Mouse (Mus musculus) midbrain, embryonic 14.5 days (tissue): Measurements from ENCODE around the gene Plxnd1. TPM values are rescaled to one million over a fixed set of nuclear protein-coding genes. Genes with fewer than 3 reads are reported as not detected.

ENCODE experiments used
- ATAC-seq: fragments of 200-750 bp; cut with Nextera tagmentation; 2 replicates; pipeline ENCODE4 v1.8.0; 2017; ENCODE audit warnings: moderate number of reproducible peaks, moderate library complexity; ENCODE audit not compliant: low FRiP score, low TSS enrichment
- DNase-seq: peaks from one replicate; pipeline ENCODE4 v3.0.0-alpha.2; 2015
- H3K27ac ChIP-seq: fragments of 300-500 bp; sonication (generic); replicated peaks from 2 replicates; pipeline ENCODE4 v1.5.1; 2014; ENCODE audit warnings: mild to moderate bottlenecking, low read depth, low read length, moderate library complexity
- H3K27me3 ChIP-seq: fragments of 300-500 bp; sonication (generic); 2 replicates; pipeline ENCODE4 v1.6.1; 2014; ENCODE audit warnings: low read length, control low read depth, mixed read lengths; ENCODE audit not compliant: control insufficient read depth, insufficient read depth
- H3K36me3 ChIP-seq: fragments of 300-500 bp; sonication (generic); 2 replicates; pipeline ENCODE4 v1.6.1; 2014; ENCODE audit warnings: low read length, control low read depth; ENCODE audit not compliant: control insufficient read depth, insufficient read depth
- H3K4me1 ChIP-seq: fragments of 300-500 bp; sonication (generic); 2 replicates; pipeline ENCODE4 v1.6.1; 2014; ENCODE audit warnings: mild to moderate bottlenecking, antibody characterized with exemption, low read length, control low read depth; ENCODE audit not compliant: control insufficient read depth, insufficient read depth
- H3K4me2 ChIP-seq: fragments of 300-500 bp; sonication (generic); 2 replicates; pipeline ENCODE4 v1.6.1; 2014; ENCODE audit warnings: mild to moderate bottlenecking, low read length, moderate library complexity
- H3K4me3 ChIP-seq: fragments of 300-500 bp; sonication (generic); replicated peaks from 2 replicates; pipeline ENCODE4 v1.5.1; 2014; ENCODE audit warnings: low read depth, low read length
- H3K9ac ChIP-seq: fragments of 300-500 bp; sonication (generic); replicated peaks from 2 replicates; pipeline ENCODE4 v1.6.1; 2014; ENCODE audit warnings: mild to moderate bottlenecking, low read length, moderate library complexity
- H3K9me3 ChIP-seq: fragments of 300-500 bp; sonication (generic); 2 replicates; pipeline ENCODE4 v1.6.1; 2016; ENCODE audit warnings: low read length, control low read depth, mixed read lengths; ENCODE audit not compliant: control insufficient read depth
- whole genome bisulfite sequencing: fragments of 180-500 bp; shearing (Covaris S2); extraction: QIAGEN DNeasy Blood & Tissue Kit; methylation state at CpG from one replicate; pipeline ENCODE4 v1.1.7; 2014; 5-methylcytosine and 5-hydroxymethylcytosine counted together
- polyA plus RNA-seq: library from polyadenylated mRNA; unstranded; fragments of >200 nt; fragmentation: Nextera tagmentation; extraction: Ambion mirVana; gene quantifications from 2 replicates; pipeline ENCODE4 v1.2.1, GENCODE M21; 2014

The Plxnd1 gene
- polyA plus RNA-seq, 1 experiment from 2014 or later, result 9.0 TPM

DNA sequence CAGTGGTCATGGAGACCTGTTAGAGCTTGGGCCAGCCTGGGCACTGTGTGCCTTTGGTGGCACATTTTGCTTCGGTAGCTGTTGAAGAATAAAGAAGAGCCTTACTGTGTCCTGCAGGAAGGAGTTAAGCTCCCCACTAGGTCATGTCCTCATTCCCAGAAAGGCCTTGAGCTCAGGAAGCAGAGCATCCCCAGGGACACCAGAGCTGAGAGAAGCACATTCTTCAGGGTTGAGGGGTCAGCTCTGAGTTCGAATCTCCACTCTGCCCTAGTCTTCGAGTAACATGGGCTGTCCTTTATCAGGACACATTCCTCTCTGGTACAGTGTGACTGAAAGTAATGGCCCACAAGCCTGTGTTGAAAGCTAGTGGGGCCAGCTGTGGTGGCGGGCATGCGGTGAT lies 74.9 kb downstream of the Plxnd1 start:
- H3K27ac ChIP-seq, result no peak overlapping the region
- no peaks in the 10 kb centered on the region for H3K9me3 ChIP-seq
- no peak overlapping the region for H3K4me2 ChIP-seq
- H3K4me3 ChIP-seq, result no peak overlapping the region
- DNase-seq (no peak), ATAC-seq (no peak)
- no peak overlapping the region for H3K9ac ChIP-seq
- H3K4me1 ChIP-seq, result no peaks in the 10 kb centered on the region
- H3K36me3 ChIP-seq, result peaks cover 9% of the 10 kb centered on the region; the same call in 1 of the 2 replicates
- WGBS, result 94% methylated on average over 5 of the region's 5 CpGs
- no peaks in the 10 kb centered on the region for H3K27me3 ChIP-seq

GRCm38 (mm10) chr6:115918615-115919014 lies 76.2 kb downstream of the Plxnd1 start:
- no peak for DNase-seq
- no peaks in the 10 kb centered on the region for H3K4me1 ChIP-seq
- no peak overlapping the region for H3K9ac ChIP-seq
- no peak overlapping the region for H3K4me2 ChIP-seq
- WGBS, result 93% methylated on average over 1 of the region's 1 CpGs
- no peak for ATAC-seq
- H3K36me3 ChIP-seq, result peaks cover 12% of the 10 kb centered on the region; the same call in 1 of the 2 replicates
- no peak overlapping the region for H3K4me3 ChIP-seq
- H3K9me3 ChIP-seq, result no peaks in the 10 kb centered on the region
- no peak overlapping the region for H3K27ac ChIP-seq
- H3K27me3 ChIP-seq, result no peaks in the 10 kb centered on the region

GRCm38 (mm10) chr6:115916611-115917010 lies 78.2 kb downstream of the Plxnd1 start:
- DNase-seq, result no peak
- 89% methylated on average over 5 of the region's 5 CpGs for WGBS
- Histone ChIP-seq H3K36me3 (peaks cover 11% of the 10 kb centered on the region; the same call in 1 of the 2 replicates), H3K9ac (no peak overlapping the region), H3K4me1 (no peaks in the 10 kb centered on the region), H3K27ac (no peak overlapping the region), H3K27me3 (no peaks in the 10 kb centered on the region), H3K4me2 (no peak overlapping the region), H3K4me3 (no peak overlapping the region), H3K9me3 (no peaks in the 10 kb centered on the region)
- ATAC-seq, result no peak

DNA sequence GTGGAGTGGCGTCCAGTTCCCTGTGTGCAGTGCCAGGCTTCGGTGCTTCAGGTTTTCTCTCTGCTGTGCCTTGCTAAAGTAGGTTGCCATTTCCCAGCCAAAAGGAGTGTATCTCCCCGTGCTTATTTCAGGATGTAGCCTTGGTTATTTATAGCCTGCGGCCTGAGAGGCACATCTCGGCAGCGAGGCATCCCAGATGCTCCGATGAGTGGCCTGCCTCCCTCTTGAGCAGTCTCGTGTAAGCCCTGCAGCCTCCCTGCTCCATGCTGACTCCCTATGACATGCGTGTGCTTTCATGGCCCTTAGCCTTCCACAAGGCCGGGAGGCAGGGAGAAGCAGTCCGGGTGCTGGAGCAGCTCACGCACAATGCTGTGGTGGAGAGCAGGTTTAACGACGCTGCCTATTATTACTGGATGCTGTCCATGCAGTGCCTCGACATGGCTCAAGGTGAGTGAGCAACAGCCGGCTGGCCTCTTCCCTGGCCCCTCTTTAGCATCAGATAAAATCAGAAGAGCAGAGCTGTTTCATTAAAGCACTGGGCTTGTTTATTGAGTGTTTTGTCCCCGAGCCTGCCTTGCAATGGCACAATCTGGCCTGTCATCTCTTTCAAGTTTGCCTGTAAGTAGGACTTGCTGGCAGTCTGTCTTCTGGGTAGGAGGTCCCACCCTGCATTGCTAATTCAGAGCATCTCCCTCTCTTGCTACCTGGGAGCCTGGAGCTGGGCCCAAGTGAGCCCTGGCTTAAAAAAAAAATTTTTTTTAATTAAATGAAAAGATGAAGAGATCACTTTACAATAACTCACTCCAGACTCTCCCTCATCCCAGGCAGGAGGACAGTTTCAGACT lies 79.0 kb downstream of the Plxnd1 start:
- Histone ChIP-seq H3K4me2 (no peak overlapping the region), H3K4me1 (no peaks in the 10 kb centered on the region), H3K9me3 (no peaks in the 10 kb centered on the region), H3K4me3 (no peak overlapping the region), H3K27me3 (no peaks in the 10 kb centered on the region), H3K36me3 (peaks cover 11% of the 10 kb centered on the region; the same call in 1 of the 2 replicates), H3K9ac (no peak overlapping the region), H3K27ac (no peak overlapping the region)
- ATAC-seq (no peak), DNase-seq (no peak)
- 81% methylated on average over 17 of the region's 17 CpGs for WGBS

DNA sequence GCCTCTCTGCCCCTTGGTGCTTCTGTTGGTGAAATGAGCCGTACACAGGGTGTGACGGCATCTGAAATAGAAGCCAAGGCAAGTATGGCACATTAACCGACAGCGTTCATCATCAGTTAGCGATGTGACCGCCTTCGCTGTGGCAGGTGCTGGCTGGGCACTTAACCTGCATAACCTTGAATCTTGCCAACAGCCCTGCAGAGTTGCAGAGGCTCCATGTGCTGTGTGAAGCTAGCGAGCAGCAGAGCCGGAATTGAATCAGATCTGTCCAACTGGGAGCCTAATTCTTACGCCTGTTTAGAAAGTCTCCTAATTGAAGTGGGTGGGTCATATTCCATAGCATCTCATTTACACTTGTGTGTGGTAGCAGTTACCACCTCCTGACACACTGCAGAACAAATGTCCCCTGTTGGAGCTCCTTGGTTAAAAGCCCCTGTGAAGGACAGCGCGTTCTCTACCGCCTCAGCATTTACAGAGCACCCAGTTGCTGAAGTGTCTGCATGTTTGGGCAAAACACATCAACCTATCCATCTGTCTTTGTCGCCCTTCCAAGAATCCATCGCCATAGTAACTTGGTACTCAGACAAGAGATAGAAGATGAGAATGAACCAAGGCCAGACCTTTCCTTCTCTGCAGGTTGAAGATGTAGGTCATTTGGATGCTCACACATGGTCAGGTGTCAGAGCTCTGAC lies 80.1 kb downstream of the Plxnd1 start:
- Histone ChIP-seq H3K27ac (no peak overlapping the region), H3K27me3 (no peaks in the 10 kb centered on the region), H3K4me3 (no peak overlapping the region), H3K4me2 (no peak overlapping the region), H3K4me1 (no peaks in the 10 kb centered on the region), H3K9me3 (no peaks in the 10 kb centered on the region), H3K36me3 (peaks cover 11% of the 10 kb centered on the region; the same call in 1 of the 2 replicates), H3K9ac (no peak overlapping the region)
- DNase-seq (no peak), ATAC-seq (no peak)
- WGBS, result 91% methylated on average over 15 of the region's 15 CpGs

DNA sequence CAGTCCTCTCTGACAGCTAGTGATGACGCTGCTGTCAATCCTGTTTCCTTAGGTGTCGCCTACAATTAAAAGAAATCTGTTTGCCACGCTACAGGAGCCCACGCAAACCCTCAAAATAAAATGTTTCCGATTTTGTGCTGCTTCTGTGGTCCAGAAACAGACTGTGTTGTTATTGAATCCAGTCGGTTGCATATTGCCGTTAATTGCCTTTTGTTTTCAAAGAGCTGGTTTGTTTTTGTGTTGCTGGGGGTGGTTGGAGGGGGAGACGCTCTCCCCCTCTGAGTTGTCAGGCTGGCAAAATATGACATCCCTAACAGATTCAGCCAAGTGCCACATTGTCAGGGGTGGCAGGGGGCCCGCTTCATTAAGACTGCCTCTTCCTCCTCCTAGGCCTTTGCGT lies 81.3 kb downstream of the Plxnd1 start:
- no peak overlapping the region for H3K4me2 ChIP-seq
- peaks cover 11% of the 10 kb centered on the region; the same call in 1 of the 2 replicates for H3K36me3 ChIP-seq
- WGBS, result 88% methylated on average over 10 of the region's 10 CpGs
- H3K9me3 ChIP-seq, result no peaks in the 10 kb centered on the region
- no peaks in the 10 kb centered on the region for H3K27me3 ChIP-seq
- DNase-seq (no peak), ATAC-seq (no peak)
- H3K27ac ChIP-seq, result no peak overlapping the region
- no peak overlapping the region for H3K9ac ChIP-seq
- no peak overlapping the region for H3K4me3 ChIP-seq
- H3K4me1 ChIP-seq, result no peaks in the 10 kb centered on the region

- no peak for ATAC-seq
- no peaks in the 10 kb centered on the region for H3K9me3 ChIP-seq
These were observed 83.0 kb downstream of the Plxnd1 start for GRCm38 (mm10) chr6:115911763-115912162.

DNA sequence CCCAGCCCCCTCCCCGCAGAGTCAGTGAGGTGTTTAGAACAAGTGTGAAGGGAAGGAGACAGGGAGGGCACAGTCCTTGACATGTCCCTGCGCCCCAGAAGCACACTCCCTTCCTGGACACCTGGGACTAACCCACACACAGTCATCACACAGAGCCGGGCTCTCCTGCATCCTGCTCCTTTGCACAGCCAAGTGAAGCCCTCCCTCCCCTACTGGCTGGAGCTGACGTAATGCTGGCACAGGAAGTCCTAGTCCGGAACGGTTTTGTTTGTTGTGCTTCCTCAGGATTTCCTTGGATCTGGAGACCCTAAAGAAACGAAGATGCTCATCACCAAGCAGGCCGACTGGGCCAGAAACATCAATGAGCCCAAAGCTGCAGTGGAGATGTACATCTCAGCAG lies 84.9 kb downstream of the Plxnd1 start:
- H3K9ac ChIP-seq, result no peak overlapping the region
- no peak overlapping the region for H3K4me3 ChIP-seq
- H3K36me3 ChIP-seq, result peaks cover 21% of the 10 kb centered on the region
- no peak overlapping the region for H3K27ac ChIP-seq
- no peak for ATAC-seq
- no peaks in the 10 kb centered on the region for H3K9me3 ChIP-seq
- 76% methylated on average over 8 of the region's 8 CpGs for WGBS
- H3K4me1 ChIP-seq, result no peaks in the 10 kb centered on the region
- no peak overlapping the region for H3K4me2 ChIP-seq
- H3K27me3 ChIP-seq, result no peaks in the 10 kb centered on the region
- no peak for DNase-seq

More at GRCm38 (mm10) chr6:115911763-115912162, 83.0 kb downstream of the Plxnd1 start:
- DNase-seq, result no peak
- Histone ChIP-seq H3K27me3 (no peaks in the 10 kb centered on the region), H3K4me3 (no peak overlapping the region), H3K27ac (no peak overlapping the region), H3K4me1 (no peaks in the 10 kb centered on the region), H3K4me2 (no peak overlapping the region), H3K9ac (no peak overlapping the region), H3K36me3 (peaks cover 13% of the 10 kb centered on the region; the same call in 1 of the 2 replicates)
- WGBS, result 88% methylated on average over 6 of the region's 6 CpGs
